ENCODE assay signal across 8 mouse cellular contexts in genomic region chr15:32568181-32568857, GRCm38 (mm10).
A peak's percentile ranks its signal among the peaks of the same experiment; 100 is the strongest.
DNase-seq lines count a peak whose midpoint lies in the region; ATAC-seq and TF ChIP-seq lines count a peak whose summit lies in the region.

No protein-coding gene starts in this region.

- peak; percentile 62 for TF ChIP-seq CTCF in heart, postnatal 0 days (IDR thresholded peaks at IDR 0.05; ENCODE audit: low read depth)
- TF ChIP-seq CTCF in cortical plate, adult 2 months (IDR thresholded peaks at IDR 0.05; ENCODE audit: extremely low read depth, insufficient read depth, low read length), result peak; percentile 44

- peak; percentile 41 for DNase-seq in heart, postnatal 0 days (ENCODE audit: low spot score)
- no peak for DNase-seq in heart, postnatal 25 days (ENCODE audit: low spot score)
- peak; percentile 23 for DNase-seq in right cerebral cortex, adult 18-20 months
- DNase-seq in right cerebral cortex, postnatal 4 days, result no peak
- no peak for DNase-seq in thymus, postnatal 10 days (ENCODE audit: low spot score in 2 of 2)
- no peak for DNase-seq in urinary bladder, postnatal 14 days (ENCODE audit: low spot score)

- no peak overlapping the region for H3K4me3 ChIP-seq in heart, postnatal 0 days (ENCODE audit: low read depth, low read length)
- H3K4me3 ChIP-seq in cortical plate, adult 2 months (ENCODE audit: insufficient read depth, low read length), result no peak overlapping the region

- H3K36me3 ChIP-seq in heart, postnatal 0 days (replicated peaks; ENCODE audit: control insufficient read depth, insufficient read depth, low read length), result no peaks in the 10 kb centered on the region

- no peak for ATAC-seq in heart, postnatal 0 days (ENCODE audit: insufficient read depth, low read depth)
- ATAC-seq in CD4-positive, CD25-positive, alpha-beta regulatory T cell, adult 4 months, result no peak

- intact Hi-C loops in heart, postnatal 25 days (cut with DNase I), result loop anchor here (2.0 kb wide), 2 partner anchors 322 to 556 kb away; no protein-coding TSS in a partner anchor

- H3K9me3 ChIP-seq in heart, postnatal 0 days (replicated peaks; ENCODE audit: control insufficient read depth, low read length), result no peaks in the 10 kb centered on the region

- no peak overlapping the region for H3K4me2 ChIP-seq in heart, postnatal 0 days (ENCODE audit: low read depth, low read length)

- no peaks in the 10 kb centered on the region for H3K4me1 ChIP-seq in heart, postnatal 0 days (ENCODE audit: control insufficient read depth, insufficient read depth)
- no peaks in the 10 kb centered on the region for H3K4me1 ChIP-seq in cortical plate, adult 2 months (ENCODE audit: control insufficient read depth, insufficient read depth, low read length)

- TF ChIP-seq EP300 in heart, postnatal 0 days (IDR thresholded peaks at IDR 0.05; ENCODE audit: low read depth), result no peak

- no peak overlapping the region for H3K9ac ChIP-seq in heart, postnatal 0 days (replicated peaks; ENCODE audit: low read depth, low read length)

- WGBS in heart, postnatal 0 days, result 93% methylated on average over 3 of the region's 3 CpGs

- no peak overlapping the region for H3K27ac ChIP-seq in heart, postnatal 0 days (ENCODE audit: low read depth)
- H3K27ac ChIP-seq in cortical plate, adult 2 months (ENCODE audit: insufficient read depth, low read length), result no peak overlapping the region

- H3K27me3 ChIP-seq in heart, postnatal 0 days (ENCODE audit: control insufficient read depth, insufficient read depth, low read length), result no peaks in the 10 kb centered on the region

- no peak for TF ChIP-seq POLR2A in cortical plate, adult 2 months (IDR thresholded peaks at IDR 0.05; ENCODE audit: extremely low read depth, insufficient read depth, low read length)

Comparison
In these comparisons a context has a peak if more than half of its experiments do, and no peak if none do; other contexts are left out.
1. DNase-seq: peak in heart, postnatal 0 days (single experiment) and right cerebral cortex, adult 18-20 months (single experiment); none in heart, postnatal 25 days (single experiment), right cerebral cortex, postnatal 4 days (single experiment), thymus, postnatal 10 days (0 of 2) and urinary bladder, postnatal 14 days (single experiment).